Mouse (Mus musculus): ENCODE measurements around the gene Smyd3.

DNA sequence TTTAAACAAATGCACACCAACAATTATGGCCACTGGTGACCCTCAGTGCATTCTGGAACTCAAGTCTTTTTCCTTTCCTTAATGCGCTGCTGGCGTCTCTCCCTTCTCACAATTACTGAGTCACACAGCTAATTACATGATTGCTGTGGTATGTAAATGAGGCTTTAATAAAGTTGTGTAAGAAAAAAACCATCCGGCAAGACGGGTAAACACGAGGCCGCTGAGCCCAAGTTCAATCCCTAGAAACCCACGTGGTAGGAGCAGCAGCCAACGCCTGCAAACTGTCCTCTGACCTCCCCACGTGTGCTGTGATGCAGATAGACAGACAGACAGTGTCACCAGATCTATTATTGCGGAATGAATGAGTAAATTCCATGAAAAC lies 58.9 kb downstream of the Smyd3 start:
- TF ChIP-seq CTCF (IDR thresholded peaks at IDR 0.05; ENCODE audit: control insufficient read depth, insufficient read depth, insufficient replicate concordance, low read depth, low read length) (no peak), POLR2A (IDR thresholded peaks at IDR 0.05; ENCODE audit: control insufficient read depth, low read depth, low read length) (no peak)

All from testis, adult 2 months (tissue).